Mouse (Mus musculus) thymus, adult 2 months (tissue): ENCODE results near the gene Skap1. TPM values are rescaled to one million over a fixed set of nuclear protein-coding genes. Genes with fewer than 3 reads are reported as not detected.

Experiments
- DNase-seq: peaks from one replicate; pipeline ENCODE4 v3.0.0; 2021
- H3K27ac ChIP-seq: fragments of 200-500 bp; 2 replicates; pipeline ENCODE4 v1.5.1; 2012; ENCODE audit warnings: low read length, control low read depth; ENCODE audit not compliant: control insufficient read depth, insufficient read depth
- H3K27me3 ChIP-seq: fragments of 200-500 bp; 2 replicates; pipeline ENCODE4 v1.6.1; 2012; ENCODE audit warnings: mild to moderate bottlenecking, low read length, moderate library complexity, mixed read lengths; ENCODE audit not compliant: control insufficient read depth, insufficient read depth
- H3K36me3 ChIP-seq: fragments of 200-500 bp; 2 replicates; pipeline ENCODE4 v1.6.1; 2012; ENCODE audit warnings: mild to moderate bottlenecking, low read length, moderate library complexity; ENCODE audit not compliant: control insufficient read depth, insufficient read depth
- H3K4me1 ChIP-seq: fragments of 200-500 bp; replicated peaks from 2 replicates; pipeline ENCODE4 v1.6.1; 2012; ENCODE audit warnings: low read length; ENCODE audit not compliant: control insufficient read depth, insufficient read depth
- H3K4me3 ChIP-seq: fragments of 200-500 bp; 2 replicates; pipeline ENCODE4 v1.5.1; 2012; ENCODE audit warnings: mild to moderate bottlenecking, low read length, control low read depth, moderate library complexity; ENCODE audit not compliant: control insufficient read depth, insufficient read depth
- CTCF ChIP-seq: fragments of 200-500 bp; IDR thresholded peaks from 2 replicates; pipeline ENCODE4 v1.5.1; 2012; ENCODE audit warnings: mild to moderate bottlenecking, control low read depth, low read length, moderate library complexity, borderline replicate concordance; ENCODE audit not compliant: control insufficient read depth, poor library complexity, insufficient read depth; ENCODE audit errors: extremely low read depth
- POLR2A ChIP-seq: fragments of 200-500 bp; IDR thresholded peaks from 2 replicates; pipeline ENCODE4 v1.6.1; 2012; ENCODE audit warnings: mild to moderate bottlenecking, low read length, control low read depth, moderate library complexity; ENCODE audit not compliant: control insufficient read depth, poor library complexity, insufficient read depth; ENCODE audit errors: extremely low read depth
- WGBS: fragments of 180-500 bp; shearing (Covaris S2); methylation state at CpG from one replicate; pipeline ENCODE4 v1.1.7; 2018; 5-methylcytosine and 5-hydroxymethylcytosine counted together
- polyA plus RNA-seq: library from polyadenylated mRNA; depleted of rRNA; stranded (reverse); fragments of >200 nt; gene quantifications from 2 replicates; pipeline ENCODE4 v1.2.3, GENCODE M21; 2012

The Skap1 gene
- polyA plus RNA-seq, 1 experiment: 205 TPM

GRCm38 (mm10) chr11:96674786-96675365 lies 210.5 kb downstream of the Skap1 start:
- H3K27me3 ChIP-seq: no peaks in the 10 kb centered on the region
- no peak overlapping the region for H3K4me3 ChIP-seq
- no peak for DNase-seq
- 62% methylated on average over 8 of the region's 8 CpGs for whole genome bisulfite sequencing
- TF ChIP-seq POLR2A: no peak
- no peak for TF ChIP-seq CTCF
- peaks cover 22% of the 10 kb centered on the region for H3K36me3 ChIP-seq
- H3K4me1 ChIP-seq: 0 out of 2 replicates have a peak, but pooled peaks cover 2% of the 10 kb centered on the region
- no peak overlapping the region for H3K27ac ChIP-seq

GRCm38 (mm10) chr11:96678026-96678425 lies 213.6 kb downstream of the Skap1 start:
- TF ChIP-seq POLR2A (no peak), CTCF (no peak)
- H3K27ac ChIP-seq: no peak overlapping the region
- WGBS: 96% methylated on average over 13 of the region's 13 CpGs
- 0 out of 2 replicates have a peak, but pooled peaks cover 2% of the 10 kb centered on the region for H3K4me1 ChIP-seq
- DNase-seq: no peak
- H3K27me3 ChIP-seq: no peaks in the 10 kb centered on the region
- H3K4me3 ChIP-seq: no peak overlapping the region
- peaks cover 34% of the 10 kb centered on the region for H3K36me3 ChIP-seq

- Histone ChIP-seq H3K4me3 (no peak overlapping the region), H3K27ac (no peak overlapping the region), H3K4me1 (0 out of 2 replicates have a peak, but pooled peaks cover 2% of the 10 kb centered on the region), H3K36me3 (peaks cover 34% of the 10 kb centered on the region), H3K27me3 (no peaks in the 10 kb centered on the region)
- TF ChIP-seq POLR2A (no peak), CTCF (no peak)
- WGBS: 94% methylated on average over 4 of the region's 4 CpGs
- DNase-seq: no peak
Observed at GRCm38 (mm10) chr11:96679026-96679425, 214.6 kb downstream of the Skap1 start.

- Histone ChIP-seq H3K27ac (no peak overlapping the region), H3K4me3 (no peak overlapping the region), H3K4me1 (no peaks in the 10 kb centered on the region), H3K27me3 (no peaks in the 10 kb centered on the region), H3K36me3 (peaks cover 20% of the 10 kb centered on the region)
- TF ChIP-seq CTCF (no peak), POLR2A (no peak)
- WGBS: 95% methylated on average over 2 of the region's 2 CpGs
- no peak for DNase-seq
Observed at GRCm38 (mm10) chr11:96685381-96685780, 221.0 kb downstream of the Skap1 start.

GRCm38 (mm10) chr11:96686713-96687280 lies 222.4 kb downstream of the Skap1 start:
- no peaks in the 10 kb centered on the region for H3K4me1 ChIP-seq
- WGBS: 72% methylated on average over 16 of the region's 16 CpGs
- no peaks in the 10 kb centered on the region for H3K27me3 ChIP-seq
- DNase-seq: no peak
- no peak overlapping the region for H3K27ac ChIP-seq
- H3K4me3 ChIP-seq: no peak overlapping the region
- peaks cover 18% of the 10 kb centered on the region for H3K36me3 ChIP-seq
- TF ChIP-seq POLR2A (no peak), CTCF (no peak)

GRCm38 (mm10) chr11:96692250-96692649 lies 227.9 kb downstream of the Skap1 start:
- no peaks in the 10 kb centered on the region for H3K27me3 ChIP-seq
- no peak overlapping the region for H3K4me3 ChIP-seq
- TF ChIP-seq POLR2A (no peak), CTCF (no peak)
- peaks cover 3% of the 10 kb centered on the region; the same call in 1 of the 2 replicates for H3K4me1 ChIP-seq
- H3K36me3 ChIP-seq: peaks cover 20% of the 10 kb centered on the region
- WGBS: 96% methylated on average over 5 of the region's 5 CpGs
- no peak for DNase-seq
- no peak overlapping the region for H3K27ac ChIP-seq
